Mouse (Mus musculus) adrenal gland, postnatal 36 days (tissue): ENCODE measurements around the gene Npb. TPM values are rescaled to one million over a fixed set of nuclear protein-coding genes. Genes with fewer than 3 reads are reported as not detected.
A peak's percentile ranks its signal among the peaks of the same experiment; 100 is the strongest.
"Not testable (repeated sequence)": the region's sequence is repeated elsewhere in the genome, so short reads cannot be mapped to it uniquely, and the experiment has no call there.

Source experiments
- DNase-seq, 2 experiments: peaks; one replicate each; pipeline ENCODE4 v3.0.0; 2021; ENCODE audit warnings: mixed read lengths in 1 of 2
- total RNA-seq, 2 experiments: library from RNA; stranded (reverse); gene quantifications; 2 replicates each; pipeline ENCODE4 v1.2.3; 2021

Gene Npb
- total RNA-seq, 2 experiments from 2014 or later: 1.6 TPM; not detected in 1

GRCm38 (mm10) chr11:120579316-120580107 is 28.8 kb upstream of the Npb start:
- DNase-seq: peak; percentile 63 to 75

GRCm38 (mm10) chr11:120580190-120580589 is 28.1 kb upstream of the Npb start:
- no peak for DNase-seq

- peak; percentile 57 to 68 for DNase-seq
These were observed 27.4 kb upstream of the Npb start for GRCm38 (mm10) chr11:120580871-120581331.

GRCm38 (mm10) chr11:120581490-120582267 is 26.6 kb upstream of the Npb start, which contains the start of gene Arhgdia:
Gene Arhgdia, minus strand, starts transcription at chr11:120581624.
- peak; percentile 91 to 94 for DNase-seq

- DNase-seq: peak in 1 of 2 experiments; percentile 41
These were observed 25.9 kb upstream of the Npb start for GRCm38 (mm10) chr11:120582268-120582981.

- DNase-seq: not testable (repeated sequence)
These were observed 25.3 kb upstream of the Npb start for GRCm38 (mm10) chr11:120582982-120583293.

- DNase-seq: no peak
These were observed 24.3 kb upstream of the Npb start for GRCm38 (mm10) chr11:120583937-120584336.

- no peak for DNase-seq
These were observed 19.7 kb upstream of the Npb start for GRCm38 (mm10) chr11:120588531-120588930.

- peak in 1 of 2 experiments; percentile 54 for DNase-seq
These were observed 10.7 kb upstream of the Npb start for GRCm38 (mm10) chr11:120597240-120598235.

GRCm38 (mm10) chr11:120598283-120598989 is 9.8 kb upstream of the Npb start, which contains the start of the genes Alyref and Anapc11:
Gene Alyref, minus strand, starts transcription at chr11:120598365.
Gene Anapc11, plus strand, starts transcription at chr11:120598421.
- peak; percentile 96 to 97 for DNase-seq

GRCm38 (mm10) chr11:120598990-120599549 is 9.2 kb upstream of the Npb start:
- no peak for DNase-seq

GRCm38 (mm10) chr11:120600716-120601115 is 7.6 kb upstream of the Npb start:
- DNase-seq: no peak

GRCm38 (mm10) chr11:120603545-120603944 is 4.7 kb upstream of the Npb start:
- no peak for DNase-seq

GRCm38 (mm10) chr11:120605667-120606066 is 2.6 kb upstream of the Npb start:
- DNase-seq: no peak

GRCm38 (mm10) chr11:120606764-120607163 is 1.5 kb upstream of the Npb start:
- peak in 1 of 2 experiments; percentile 39 for DNase-seq

- peak; percentile 76 to 77 for DNase-seq
These were observed 973 bp downstream of the Npb start for GRCm38 (mm10) chr11:120609250-120609649.

- no peak for DNase-seq
These were observed 2.3 kb downstream of the Npb start for GRCm38 (mm10) chr11:120610477-120611046.

GRCm38 (mm10) chr11:120612763-120613162 is 4.5 kb downstream of the Npb start:
- DNase-seq: peak; percentile 81 to 82

- DNase-seq: no peak
These were observed 5.2 kb downstream of the Npb start for GRCm38 (mm10) chr11:120613481-120613972.
